Mouse (Mus musculus) retina, embryonic 14.5 days (tissue): ENCODE results near the gene Defb9.
"Not testable (repeated sequence)": the region's sequence is repeated elsewhere in the genome, so short reads cannot be mapped to it uniquely, and the experiment has no call there.

ENCODE experiments used
- DNase-seq: peaks from one replicate; pipeline ENCODE4 v3.0.0-alpha.2; 2015; ENCODE audit warnings: low spot score

Gene Defb9

DNA sequence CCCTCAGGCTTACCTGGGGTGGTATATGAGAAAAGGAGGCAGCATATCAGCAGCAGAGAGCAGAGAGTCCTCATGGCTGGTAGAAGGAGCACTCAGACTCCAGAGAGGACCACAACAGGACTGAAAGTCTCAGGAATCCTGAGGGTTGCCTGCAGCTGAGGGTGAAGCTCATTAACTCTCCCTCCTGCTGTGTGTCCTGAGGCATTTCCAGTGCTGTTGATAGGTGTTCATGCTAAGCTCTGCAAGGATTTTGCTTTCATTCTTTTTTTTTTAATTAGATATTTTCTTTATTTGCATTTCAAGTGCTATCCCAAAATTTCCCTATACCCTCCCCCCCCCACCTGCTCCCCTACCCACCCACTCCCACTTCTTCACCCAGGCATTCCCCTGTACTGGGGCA lies at the start of gene Defb9:
Gene Defb9, minus strand, starts transcription at position 101 of the 400 bp plus-strand sequence.
- peak; percentile 24 for DNase-seq

GRCm38 (mm10) chr8:21932610-21933009 lies 47.4 kb upstream of the Defb9 start, which contains the start of gene Defb15:
TSS of gene Defb15 (minus strand) at chr8:21932710.
- DNase-seq, result no peak

- not testable (repeated sequence) for DNase-seq
Observed at GRCm38 (mm10) chr8:21930754-21931153, 45.5 kb upstream of the Defb9 start.

DNA sequence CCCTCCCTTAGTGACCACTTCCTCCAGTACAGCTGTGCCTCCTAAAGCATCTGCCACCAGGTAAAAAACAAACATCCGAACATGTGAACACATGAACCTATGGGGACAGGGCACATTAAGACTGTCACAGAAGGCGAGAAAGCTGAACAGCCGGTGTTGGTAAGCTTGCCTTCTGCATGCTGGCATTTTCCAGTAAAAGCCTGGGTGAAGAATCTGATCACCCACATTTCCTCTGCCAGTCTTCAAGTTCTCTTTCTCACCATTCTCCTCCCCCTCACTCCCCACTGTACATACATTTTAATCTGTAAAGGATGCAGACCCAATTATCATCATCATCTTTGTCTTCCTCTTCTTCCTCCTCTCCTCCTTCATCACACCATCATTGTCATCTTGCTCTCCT lies 30.4 kb upstream of the Defb9 start:
- no peak for DNase-seq

- no peak for DNase-seq
Observed at GRCm38 (mm10) chr8:21912554-21912953, 27.3 kb upstream of the Defb9 start.

DNA sequence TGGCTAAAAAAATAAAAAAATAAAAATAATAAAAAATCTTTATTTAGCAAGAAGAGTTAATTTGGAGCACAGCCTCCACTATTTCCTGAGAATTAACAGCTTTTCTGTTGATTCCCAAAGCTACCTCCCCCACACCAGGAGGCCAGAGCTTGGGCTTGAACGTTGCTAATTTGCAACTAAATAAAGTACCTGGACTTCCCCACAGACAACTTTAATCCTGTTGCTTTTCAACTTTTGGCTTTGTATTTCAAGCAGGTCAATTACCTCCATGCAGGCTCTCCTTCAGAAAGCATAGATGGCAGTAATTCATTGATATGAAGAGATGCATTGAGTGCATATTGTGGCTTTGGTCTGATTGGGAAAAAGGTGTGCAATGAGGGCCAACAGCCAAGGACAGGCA lies 26.7 kb upstream of the Defb9 start:
- no peak for DNase-seq

GRCm38 (mm10) chr8:21906290-21906689 lies 21.1 kb upstream of the Defb9 start, which contains the start of gene Defb11:
TSS of gene Defb11 (minus strand) at chr8:21906412.
- peak; percentile 44 for DNase-seq

GRCm38 (mm10) chr8:21858586-21858985 lies 26.6 kb downstream of the Defb9 start, which contains the start of gene Defb10:
TSS of gene Defb10 (plus strand) at chr8:21858901.
- DNase-seq, result peak; percentile 78
